Mouse (Mus musculus): ENCODE results near the gene Bcan.
A peak's percentile ranks its signal among the peaks of the same experiment; 100 is the strongest.

Bcan gene

GRCm38 (mm10) chr3:88000181-88000580 lies at the start of gene Bcan:
Gene Bcan, minus strand, starts transcription at chr3:88000230.
- DNase-seq (ENCODE audit: low spot score in 2 of 2): no peak

GRCm38 (mm10) chr3:88049532-88049931 lies 49.5 kb upstream of the Bcan start:
- no peak for DNase-seq (ENCODE audit: low spot score in 2 of 2)

- peak; percentile 55 to 82 for DNase-seq (ENCODE audit: low spot score in 2 of 2)
Observed at GRCm38 (mm10) chr3:88042661-88043421, 42.8 kb upstream of the Bcan start, which contains the start of gene Gpatch4. Gene Gpatch4, plus strand, starts transcription at chr3:88043108.

GRCm38 (mm10) chr3:88035561-88036293 lies 35.7 kb upstream of the Bcan start:
- DNase-seq (ENCODE audit: low spot score in 2 of 2): no peak

DNA sequence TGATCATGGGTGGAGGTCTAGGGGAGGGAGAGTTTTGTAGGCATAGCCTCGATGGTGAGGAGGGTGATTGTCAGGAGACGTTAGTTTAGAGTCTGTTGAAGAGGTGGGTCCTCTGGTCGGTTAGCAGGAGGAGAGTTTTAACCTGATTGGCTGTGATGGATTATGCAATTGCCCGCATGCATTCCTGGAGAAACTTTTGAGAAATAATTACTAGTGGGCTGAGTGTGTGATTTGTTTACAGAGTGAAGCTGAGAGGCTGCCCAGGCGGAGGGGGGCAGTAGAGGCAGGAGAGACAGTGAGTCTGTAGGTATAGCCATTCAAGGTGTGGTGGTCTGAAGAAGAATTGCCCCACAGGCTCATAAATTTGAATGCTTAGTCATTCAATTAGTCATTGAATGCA lies 33.5 kb upstream of the Bcan start:
- no peak for DNase-seq (ENCODE audit: low spot score in 2 of 2)

- DNase-seq (ENCODE audit: low spot score in 2 of 2): no peak
Observed at GRCm38 (mm10) chr3:88030608-88031395, 30.8 kb upstream of the Bcan start.

- peak in 1 of 2 experiments; percentile 43 for DNase-seq (ENCODE audit: low spot score in 2 of 2)
Observed at GRCm38 (mm10) chr3:88027434-88028186, 27.6 kb upstream of the Bcan start, which contains the start of gene Hapln2. Gene Hapln2, minus strand, starts transcription at chr3:88027583.

DNA sequence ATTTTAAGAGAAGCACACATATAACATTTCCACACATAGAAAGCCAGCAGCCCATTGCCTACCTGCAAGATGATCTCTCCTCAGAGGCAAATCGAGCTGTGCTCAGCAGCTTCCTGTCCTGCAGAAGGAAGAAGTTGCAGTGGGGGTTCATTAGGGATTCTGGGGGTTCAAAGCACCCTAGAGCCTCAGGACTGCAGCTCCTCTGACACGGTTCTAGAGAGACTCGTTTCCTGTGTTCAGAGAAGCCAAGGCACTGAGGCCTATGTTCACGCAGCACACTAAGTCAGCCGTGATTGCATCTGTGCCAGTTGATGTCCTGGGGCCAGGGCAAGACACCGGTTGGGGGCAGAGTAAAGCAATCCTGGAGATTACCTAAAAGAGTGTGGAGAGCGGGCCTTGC lies 26.8 kb upstream of the Bcan start:
- DNase-seq (ENCODE audit: low spot score in 2 of 2): no peak

DNA sequence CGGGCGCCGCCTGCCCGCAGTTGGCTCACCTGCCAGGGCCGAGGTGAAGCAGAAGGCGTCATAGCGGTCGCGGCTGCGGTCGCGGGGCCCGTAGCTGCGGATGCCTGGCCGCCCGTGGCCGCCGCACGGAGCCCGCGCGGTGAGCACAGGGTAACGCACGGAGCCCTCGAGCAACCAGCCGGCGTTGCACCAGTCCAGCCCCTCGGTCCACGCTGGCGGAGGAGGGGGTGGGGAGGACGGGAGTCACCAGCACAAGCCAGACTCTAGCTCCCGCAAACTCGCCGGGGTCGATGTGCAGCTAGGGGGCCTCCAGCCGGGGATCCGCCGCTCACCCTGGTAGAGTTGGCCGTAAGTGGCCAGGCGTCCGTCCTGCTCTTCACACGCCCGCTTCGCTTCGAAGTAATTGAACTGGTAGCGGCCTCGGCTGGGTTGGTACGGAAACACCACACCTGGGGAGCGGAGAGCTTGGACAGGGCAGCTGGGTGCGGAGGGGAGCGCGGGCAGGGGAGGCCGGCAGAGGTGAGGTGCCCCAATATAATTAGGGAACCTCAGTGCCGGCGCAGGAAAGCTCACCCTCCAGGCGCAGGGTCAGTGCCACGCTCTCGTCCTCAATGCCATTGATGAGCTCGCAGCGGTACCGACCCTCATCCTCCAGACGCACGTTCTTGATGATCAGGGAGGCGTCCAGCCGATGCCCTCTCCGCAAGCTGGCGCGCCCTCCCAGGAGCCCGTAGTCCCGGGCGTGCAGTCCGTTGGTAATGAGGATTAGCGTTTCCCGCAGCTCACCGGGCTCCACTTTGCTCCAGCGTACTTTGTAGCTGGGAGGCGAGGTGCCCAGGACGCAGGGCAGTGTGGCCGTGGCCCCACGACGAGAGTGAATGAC lies 23.4 kb upstream of the Bcan start:
- DNase-seq (ENCODE audit: low spot score in 2 of 2): peak in 1 of 2 experiments; percentile 15

DNA sequence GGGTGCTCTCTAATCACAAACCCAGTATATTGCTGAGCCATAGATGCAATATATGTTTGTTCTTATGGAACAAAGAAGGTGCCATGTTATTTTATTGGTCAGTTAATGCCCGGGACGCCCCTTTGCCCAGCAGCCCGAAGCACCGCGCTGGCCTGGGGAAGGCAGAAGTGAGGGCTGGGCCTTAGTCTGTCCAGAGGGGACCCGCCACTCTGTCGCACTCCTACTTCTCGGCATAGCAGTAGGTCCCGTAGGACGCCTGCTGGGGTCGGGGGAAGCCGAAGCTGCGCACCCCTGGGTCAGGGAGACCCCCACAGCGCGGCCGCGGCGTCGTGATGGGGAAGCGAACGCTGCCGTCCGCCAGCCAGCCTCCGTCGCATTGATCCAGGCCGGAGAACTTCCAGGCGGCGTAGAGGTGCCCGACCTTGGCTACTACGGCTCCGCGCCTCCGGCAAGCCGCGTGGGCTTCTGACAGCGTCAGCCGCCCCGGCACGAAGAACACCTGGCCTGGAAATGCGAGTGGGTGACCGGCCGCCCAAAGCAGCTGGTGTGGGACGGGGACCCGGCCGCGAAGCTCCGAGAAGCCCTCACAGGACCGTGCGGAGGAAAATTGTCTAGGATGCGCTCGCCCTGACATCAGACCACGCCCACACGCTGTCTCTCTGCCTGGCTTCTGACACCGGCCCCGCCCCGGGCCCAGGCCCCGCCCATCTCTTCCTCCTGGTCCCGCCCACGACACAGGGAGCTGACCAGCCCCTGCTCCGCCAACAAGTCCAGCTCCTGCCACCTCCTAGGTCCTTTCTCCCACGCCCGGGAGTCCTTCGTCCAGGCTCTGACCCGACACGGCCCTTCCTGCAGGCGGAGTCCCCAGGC lies 22.5 kb upstream of the Bcan start:
- peak; percentile 55 to 83 for DNase-seq (ENCODE audit: low spot score in 2 of 2)

DNA sequence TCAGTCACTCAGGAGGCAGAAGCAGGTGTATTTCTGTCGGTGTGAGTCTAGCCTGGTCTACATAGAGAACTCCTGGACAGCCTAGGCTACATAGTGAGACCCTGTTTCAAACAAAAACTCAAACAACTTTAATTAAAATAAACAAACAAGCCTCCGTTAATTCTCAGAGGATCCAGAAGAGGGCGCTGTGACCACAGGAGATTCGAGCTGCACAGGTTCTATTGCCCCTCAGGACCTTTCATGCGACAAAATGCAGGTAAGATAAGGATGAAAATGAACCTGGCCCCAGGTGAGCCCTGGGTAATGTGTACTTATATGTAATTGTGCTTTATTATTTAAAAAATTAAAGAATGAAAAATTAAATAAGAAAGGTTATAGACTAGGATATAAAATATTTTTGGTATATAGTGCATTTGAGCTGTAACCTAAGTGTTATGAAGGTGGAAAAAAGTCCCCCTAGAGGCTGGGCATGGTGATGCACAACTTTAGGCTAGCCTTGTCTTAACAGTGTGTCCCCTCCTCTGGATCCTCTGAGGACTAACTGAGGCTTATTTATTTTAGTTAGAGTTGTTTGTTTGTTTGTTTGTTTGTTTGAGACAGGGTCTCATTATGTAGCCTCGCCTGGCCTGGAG lies 10.7 kb upstream of the Bcan start:
- peak in 1 of 2 experiments; percentile 46 for DNase-seq (ENCODE audit: low spot score in 2 of 2)

GRCm38 (mm10) chr3:88005822-88006786 lies 6.1 kb upstream of the Bcan start:
- no peak for DNase-seq (ENCODE audit: low spot score in 2 of 2)

- no peak for DNase-seq (ENCODE audit: low spot score in 2 of 2)
Observed at GRCm38 (mm10) chr3:88002291-88002976, 2.4 kb upstream of the Bcan start.

DNA sequence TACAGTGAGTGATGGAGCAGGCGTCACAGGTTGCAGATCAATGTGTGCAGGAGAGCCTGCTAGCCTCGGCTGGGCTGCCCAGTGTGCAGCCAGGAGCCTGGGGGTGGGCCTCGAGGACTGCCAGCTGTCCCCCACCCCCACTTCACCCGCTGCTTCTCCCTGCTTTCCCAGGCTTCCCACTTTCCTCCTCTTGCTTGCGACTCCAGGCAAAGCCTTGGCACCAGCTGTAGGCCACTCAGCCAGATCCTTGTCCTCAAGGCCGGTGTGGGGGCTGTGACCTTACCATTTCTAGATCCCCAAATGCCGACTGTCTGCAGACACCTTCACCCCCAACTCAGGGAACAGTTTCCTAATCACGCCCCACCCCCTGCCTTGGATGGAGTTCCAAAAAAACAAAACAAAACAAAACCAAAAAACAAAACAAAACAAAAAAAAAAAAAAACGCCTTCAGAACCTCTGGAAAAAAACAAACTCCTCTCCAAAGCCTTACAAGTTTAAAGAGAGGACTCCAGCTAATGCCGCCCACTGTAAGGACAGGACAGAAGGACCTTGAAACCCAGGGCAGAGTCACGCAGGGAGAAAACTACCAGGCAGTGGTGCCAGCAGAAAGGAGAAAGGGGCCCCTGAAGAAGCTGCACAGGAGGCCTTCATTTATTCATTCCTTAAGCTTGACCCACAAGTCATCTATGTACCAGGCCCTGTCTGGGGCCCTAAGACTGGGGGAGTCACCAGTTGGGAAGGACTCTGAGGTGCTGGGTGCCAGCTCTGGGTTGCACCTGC lies 976 bp upstream of the Bcan start:
- no peak for DNase-seq (ENCODE audit: low spot score in 2 of 2)

- no peak for DNase-seq (ENCODE audit: low spot score in 2 of 2)
Observed at GRCm38 (mm10) chr3:87999243-87999895, 661 bp downstream of the Bcan start.

DNA sequence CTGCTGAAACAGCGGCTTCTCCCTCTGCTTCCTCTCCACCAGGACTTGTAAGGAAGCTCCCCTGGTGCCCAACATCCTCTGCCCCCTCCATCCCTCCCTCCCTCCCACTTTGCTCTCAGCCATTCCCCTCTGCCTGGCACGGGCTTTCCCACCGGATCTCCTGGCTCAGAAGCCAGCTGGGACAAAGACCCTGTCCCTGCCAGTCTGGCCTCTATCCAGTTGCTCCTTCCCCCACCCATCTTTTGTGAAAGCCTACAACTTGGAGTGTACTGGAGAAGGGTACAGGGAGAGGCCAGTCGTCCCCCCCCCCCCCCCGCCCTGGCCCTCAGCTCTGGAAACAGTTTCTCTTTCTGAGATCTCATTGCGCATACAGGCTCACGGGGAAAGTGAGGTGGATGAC lies 1.3 kb downstream of the Bcan start:
- DNase-seq (ENCODE audit: low spot score in 2 of 2): no peak

Data from spleen, postnatal 10 days (tissue).